Mouse (Mus musculus): ENCODE results near the gene Scube1.

GRCm38 (mm10) chr15:83662106-83662505 is 62.7 kb downstream of the Scube1 start:
- no peak for TF ChIP-seq CTCF (IDR thresholded peaks at IDR 0.05; ENCODE audit: borderline replicate concordance, control insufficient read depth, extremely low read depth, insufficient read depth, low read length, poor library complexity)
- TF ChIP-seq POLR2A (IDR thresholded peaks at IDR 0.05; ENCODE audit: control insufficient read depth, extremely low read depth, insufficient read depth, low read length, poor library complexity): no peak

Measured in thymus, adult 2 months (tissue).